Mouse (Mus musculus): ENCODE results near the gene Mpp4. TPM values are rescaled to one million over a fixed set of nuclear protein-coding genes. Genes with fewer than 3 reads are reported as not detected.

Mpp4 gene
- polyA plus RNA-seq (2012; rRNA removed) = 1.6 and 1.8 TPM in 2 replicates

- TF ChIP-seq CTCF (IDR thresholded peaks at IDR 0.05; ENCODE audit: control insufficient read depth, insufficient read depth, insufficient replicate concordance, low read depth, low read length) = no peak
- TF ChIP-seq POLR2A (IDR thresholded peaks at IDR 0.05; ENCODE audit: control insufficient read depth, low read depth, low read length) = no peak
- H3K36me3 ChIP-seq (ENCODE audit: control insufficient read depth, insufficient read depth, low read length) = peaks cover 3% of the 10 kb centered on the region
- H3K27ac ChIP-seq (ENCODE audit: control insufficient read depth, insufficient read depth, low read depth, low read length) = no peak within 1 kb of the TSS
- no peaks in the 10 kb centered on the region for H3K4me1 ChIP-seq (ENCODE audit: control insufficient read depth, insufficient read depth, low read length)
- H3K27me3 ChIP-seq (ENCODE audit: control insufficient read depth, insufficient read depth, low read length) = no peaks in the 10 kb centered on the region
- no peak within 1 kb of the TSS for H3K4me3 ChIP-seq (ENCODE audit: control insufficient read depth, low read depth, low read length)
These were observed at the start of gene Mpp4 for GRCm38 (mm10) chr1:59163030-59163461. Gene Mpp4 (minus strand): TSS chr1:59163389.

- H3K4me3 ChIP-seq (ENCODE audit: control insufficient read depth, low read depth, low read length) = no peak overlapping the region
- H3K27me3 ChIP-seq (ENCODE audit: control insufficient read depth, insufficient read depth, low read length) = no peaks in the 10 kb centered on the region
- peaks cover 6% of the 10 kb centered on the region for H3K36me3 ChIP-seq (ENCODE audit: control insufficient read depth, insufficient read depth, low read length)
- TF ChIP-seq CTCF (IDR thresholded peaks at IDR 0.05; ENCODE audit: control insufficient read depth, insufficient read depth, insufficient replicate concordance, low read depth, low read length) (no peak), POLR2A (IDR thresholded peaks at IDR 0.05; ENCODE audit: control insufficient read depth, low read depth, low read length) (no peak)
- no peak overlapping the region for H3K27ac ChIP-seq (ENCODE audit: control insufficient read depth, insufficient read depth, low read depth, low read length)
- H3K4me1 ChIP-seq (ENCODE audit: control insufficient read depth, insufficient read depth, low read length) = no peaks in the 10 kb centered on the region
These were observed 49.8 kb upstream of the Mpp4 start for GRCm38 (mm10) chr1:59212951-59213350.

GRCm38 (mm10) chr1:59212076-59212779, 49.0 kb upstream of the Mpp4 start:
- Histone ChIP-seq H3K27me3 (ENCODE audit: control insufficient read depth, insufficient read depth, low read length) (no peaks in the 10 kb centered on the region), H3K4me1 (ENCODE audit: control insufficient read depth, insufficient read depth, low read length) (no peaks in the 10 kb centered on the region), H3K27ac (ENCODE audit: control insufficient read depth, insufficient read depth, low read depth, low read length) (no peak overlapping the region), H3K4me3 (ENCODE audit: control insufficient read depth, low read depth, low read length) (no peak overlapping the region), H3K36me3 (ENCODE audit: control insufficient read depth, insufficient read depth, low read length) (peaks cover 6% of the 10 kb centered on the region)
- TF ChIP-seq CTCF (IDR thresholded peaks at IDR 0.05; ENCODE audit: control insufficient read depth, insufficient read depth, insufficient replicate concordance, low read depth, low read length) = no peak
- TF ChIP-seq POLR2A (IDR thresholded peaks at IDR 0.05; ENCODE audit: control insufficient read depth, low read depth, low read length) = no peak

- H3K4me1 ChIP-seq (ENCODE audit: control insufficient read depth, insufficient read depth, low read length) = no peaks in the 10 kb centered on the region
- no peaks in the 10 kb centered on the region for H3K27me3 ChIP-seq (ENCODE audit: control insufficient read depth, insufficient read depth, low read length)
- peaks cover 6% of the 10 kb centered on the region for H3K36me3 ChIP-seq (ENCODE audit: control insufficient read depth, insufficient read depth, low read length)
- H3K27ac ChIP-seq (ENCODE audit: control insufficient read depth, insufficient read depth, low read depth, low read length) = no peak overlapping the region
- H3K4me3 ChIP-seq (ENCODE audit: control insufficient read depth, low read depth, low read length) = no peak overlapping the region
- TF ChIP-seq POLR2A (IDR thresholded peaks at IDR 0.05; ENCODE audit: control insufficient read depth, low read depth, low read length) (no peak), CTCF (IDR thresholded peaks at IDR 0.05; ENCODE audit: control insufficient read depth, insufficient read depth, insufficient replicate concordance, low read depth, low read length) (no peak)
These were observed 48.5 kb upstream of the Mpp4 start for GRCm38 (mm10) chr1:59211651-59212050.

GRCm38 (mm10) chr1:59208331-59208730, 45.1 kb upstream of the Mpp4 start:
- Histone ChIP-seq H3K27ac (ENCODE audit: control insufficient read depth, insufficient read depth, low read depth, low read length) (no peak overlapping the region), H3K27me3 (ENCODE audit: control insufficient read depth, insufficient read depth, low read length) (no peaks in the 10 kb centered on the region), H3K36me3 (ENCODE audit: control insufficient read depth, insufficient read depth, low read length) (peaks cover 3% of the 10 kb centered on the region), H3K4me3 (ENCODE audit: control insufficient read depth, low read depth, low read length) (no peak overlapping the region), H3K4me1 (ENCODE audit: control insufficient read depth, insufficient read depth, low read length) (no peaks in the 10 kb centered on the region)
- no peak for TF ChIP-seq CTCF (IDR thresholded peaks at IDR 0.05; ENCODE audit: control insufficient read depth, insufficient read depth, insufficient replicate concordance, low read depth, low read length)
- TF ChIP-seq POLR2A (IDR thresholded peaks at IDR 0.05; ENCODE audit: control insufficient read depth, low read depth, low read length) = no peak

GRCm38 (mm10) chr1:59204489-59204888, 41.3 kb upstream of the Mpp4 start:
- peaks cover 5% of the 10 kb centered on the region for H3K36me3 ChIP-seq (ENCODE audit: control insufficient read depth, insufficient read depth, low read length)
- no peaks in the 10 kb centered on the region for H3K4me1 ChIP-seq (ENCODE audit: control insufficient read depth, insufficient read depth, low read length)
- TF ChIP-seq CTCF (IDR thresholded peaks at IDR 0.05; ENCODE audit: control insufficient read depth, insufficient read depth, insufficient replicate concordance, low read depth, low read length) (no peak), POLR2A (IDR thresholded peaks at IDR 0.05; ENCODE audit: control insufficient read depth, low read depth, low read length) (no peak)
- no peak overlapping the region for H3K27ac ChIP-seq (ENCODE audit: control insufficient read depth, insufficient read depth, low read depth, low read length)
- no peak overlapping the region for H3K4me3 ChIP-seq (ENCODE audit: control insufficient read depth, low read depth, low read length)
- no peaks in the 10 kb centered on the region for H3K27me3 ChIP-seq (ENCODE audit: control insufficient read depth, insufficient read depth, low read length)

- H3K36me3 ChIP-seq (ENCODE audit: control insufficient read depth, insufficient read depth, low read length) = peaks cover 2% of the 10 kb centered on the region
- TF ChIP-seq CTCF (IDR thresholded peaks at IDR 0.05; ENCODE audit: control insufficient read depth, insufficient read depth, insufficient replicate concordance, low read depth, low read length) = no peak
- TF ChIP-seq POLR2A (IDR thresholded peaks at IDR 0.05; ENCODE audit: control insufficient read depth, low read depth, low read length) = no peak
- H3K27ac ChIP-seq (ENCODE audit: control insufficient read depth, insufficient read depth, low read depth, low read length) = no peak overlapping the region
- no peaks in the 10 kb centered on the region for H3K4me1 ChIP-seq (ENCODE audit: control insufficient read depth, insufficient read depth, low read length)
- H3K4me3 ChIP-seq (ENCODE audit: control insufficient read depth, low read depth, low read length) = no peak overlapping the region
- no peaks in the 10 kb centered on the region for H3K27me3 ChIP-seq (ENCODE audit: control insufficient read depth, insufficient read depth, low read length)
These were observed 39.2 kb upstream of the Mpp4 start for GRCm38 (mm10) chr1:59202367-59202766.

Data from testis, adult 2 months (tissue).